Mouse (Mus musculus) ovary, postnatal 10 days (tissue): ENCODE measurements around the gene Slc38a2.

Experiments
- DNase-seq: peaks from one replicate; pipeline ENCODE4 v3.0.0; 2022; ENCODE audit warnings: low spot score

Slc38a2 gene

DNA sequence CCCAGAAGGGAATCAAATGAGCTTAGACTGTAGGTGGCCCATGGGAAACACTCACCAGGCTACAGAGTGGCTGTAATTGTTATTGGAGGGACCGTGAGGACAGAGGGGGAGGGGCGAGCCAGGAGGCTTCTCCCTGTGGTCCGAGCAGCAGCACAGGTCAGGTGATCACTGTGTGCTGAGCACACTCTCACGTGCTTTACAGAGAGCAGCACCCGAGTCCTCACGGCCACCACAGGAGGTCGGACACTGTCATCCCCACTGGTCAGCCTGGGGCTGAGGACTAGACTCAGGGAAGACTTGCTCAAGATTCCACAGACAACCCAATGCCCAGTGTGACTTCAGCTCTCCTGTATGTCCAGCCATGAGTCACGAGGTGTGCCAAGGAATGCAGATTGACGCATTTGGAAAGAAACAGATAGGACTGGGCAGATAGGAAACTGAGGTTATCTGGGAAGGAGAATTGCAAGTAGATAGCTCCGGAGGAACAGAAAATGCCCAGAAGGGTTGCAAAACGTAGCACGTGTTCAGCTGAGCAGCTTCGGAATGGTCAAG, 38.9 kb downstream of the Slc38a2 start:
- no peak for DNase-seq

DNA sequence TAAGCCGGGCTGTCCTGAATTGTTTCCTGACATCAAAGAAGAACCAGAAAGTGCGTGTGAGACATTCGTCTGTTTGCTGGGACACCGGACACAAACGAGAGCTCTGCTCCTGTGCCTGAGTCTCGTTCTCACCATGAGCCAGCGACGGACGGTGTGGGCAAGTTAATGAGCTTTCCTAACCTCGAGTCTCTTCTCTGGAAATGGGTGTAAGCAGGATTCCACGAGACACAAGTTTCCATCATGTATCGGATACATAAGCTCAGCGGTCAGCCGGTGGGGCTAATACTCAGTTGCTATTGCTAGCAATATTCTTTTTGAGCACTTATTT, 41.3 kb downstream of the Slc38a2 start:
- DNase-seq, result no peak

DNA sequence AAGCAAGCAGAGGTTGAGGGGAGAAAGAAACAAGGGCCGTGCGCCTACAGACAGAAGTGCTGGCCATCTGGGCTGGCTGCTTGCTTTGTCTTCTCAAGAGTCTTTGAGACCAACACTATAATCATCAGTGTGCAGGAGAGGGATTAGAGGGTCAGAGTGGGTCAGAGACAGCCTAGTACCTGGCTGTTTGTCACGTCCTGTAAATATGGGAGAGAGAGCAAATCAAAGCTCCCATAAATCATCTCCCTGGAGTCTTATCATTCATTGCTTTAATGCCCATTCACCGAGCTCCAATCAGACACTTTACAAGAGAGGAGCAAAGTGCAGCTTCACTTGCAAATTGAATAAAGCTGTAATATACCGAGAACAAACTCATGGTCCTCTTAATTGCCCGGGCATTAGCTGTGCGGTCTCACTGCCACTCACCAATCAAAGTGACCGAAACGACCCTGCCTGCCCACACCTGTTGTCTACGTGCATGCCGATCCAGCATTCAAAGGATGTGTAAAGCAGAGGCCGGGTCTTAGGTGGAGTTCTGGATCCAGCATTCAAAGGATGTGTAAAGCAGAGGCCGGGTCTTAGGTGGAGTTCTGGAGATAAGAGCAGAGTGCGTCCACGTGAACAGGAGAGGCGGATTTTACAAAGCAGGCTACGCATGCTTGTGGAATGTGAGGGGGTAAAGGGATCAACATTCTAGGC, 41.8 kb downstream of the Slc38a2 start:
- no peak for DNase-seq

DNA sequence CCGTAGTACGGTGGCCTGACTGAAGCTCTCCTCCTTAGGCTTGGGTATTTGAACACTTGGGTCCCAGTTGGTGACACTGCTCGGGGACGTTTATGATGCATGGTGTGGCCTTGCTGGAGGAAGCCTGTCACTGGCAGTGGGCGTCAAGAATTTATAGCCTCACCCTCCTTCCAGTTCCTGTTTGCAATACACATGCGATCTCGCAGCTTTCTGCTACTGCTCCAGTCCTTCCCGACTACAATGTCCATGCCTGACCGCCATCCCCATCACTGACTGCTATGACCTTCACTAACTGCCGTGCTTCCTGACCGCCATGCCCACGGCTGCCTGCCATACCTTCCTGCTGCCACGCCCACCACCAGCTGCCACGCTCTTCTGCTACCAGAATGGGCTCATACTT, 44.0 kb downstream of the Slc38a2 start:
- DNase-seq, result no peak

DNA sequence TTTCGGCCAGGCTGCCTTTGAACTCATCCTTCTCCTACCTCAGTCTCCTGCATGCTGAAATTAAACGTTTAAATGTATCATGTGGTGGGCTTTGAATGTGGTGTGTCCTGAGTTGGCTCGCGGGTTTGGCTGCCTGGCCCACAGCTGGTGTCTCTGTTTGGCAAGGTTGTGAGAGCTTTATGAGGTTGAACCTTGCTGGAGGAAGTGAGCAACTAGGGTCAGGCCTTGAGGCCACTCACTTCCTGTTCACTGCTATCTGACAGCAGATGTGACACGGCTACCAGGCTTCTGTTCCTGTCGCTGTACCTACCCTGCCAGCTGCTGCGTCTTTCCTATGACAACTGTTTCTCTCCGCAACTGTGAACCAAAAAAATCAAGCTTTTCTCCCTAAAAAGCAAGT, 44.8 kb downstream of the Slc38a2 start:
- no peak for DNase-seq

DNA sequence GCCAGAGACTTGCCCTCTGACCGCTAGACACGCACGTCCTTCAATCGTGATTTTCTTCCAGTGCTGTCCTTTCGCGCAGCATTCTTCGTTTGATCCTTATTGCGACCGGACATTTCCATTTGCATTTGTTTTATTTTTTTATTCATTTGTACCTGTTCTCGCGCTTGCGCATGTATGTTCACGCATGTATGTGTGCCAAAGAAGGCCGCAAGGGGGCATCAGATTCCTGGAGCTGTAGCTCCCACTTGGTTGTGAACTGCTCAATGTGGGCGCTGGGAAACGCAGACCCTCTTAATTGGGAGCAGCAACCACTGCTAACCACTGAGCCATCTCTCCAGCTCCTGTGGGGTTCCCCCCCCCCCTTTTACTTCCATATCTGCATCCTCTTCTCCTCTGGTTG, 46.5 kb downstream of the Slc38a2 start:
- DNase-seq, result no peak

DNA sequence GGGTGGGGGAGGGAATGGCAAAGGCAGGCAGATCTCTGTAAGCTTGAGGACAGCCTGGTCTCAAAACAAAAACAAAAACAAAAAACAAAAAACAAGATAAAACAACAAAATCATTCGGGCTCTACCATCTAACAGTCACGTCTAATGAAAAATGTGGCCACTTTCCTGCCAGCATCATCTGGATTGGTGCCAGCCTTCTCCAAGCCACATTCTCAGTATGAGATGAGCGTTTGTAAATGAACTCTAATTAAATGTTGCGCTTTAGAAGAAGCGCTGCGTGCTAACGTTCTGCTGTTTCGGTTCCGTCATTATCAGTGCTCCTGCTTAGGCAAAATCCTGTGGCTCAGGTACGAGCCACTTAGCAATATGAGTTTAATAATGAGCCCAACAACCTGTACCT, 47.0 kb downstream of the Slc38a2 start:
- no peak for DNase-seq

DNA sequence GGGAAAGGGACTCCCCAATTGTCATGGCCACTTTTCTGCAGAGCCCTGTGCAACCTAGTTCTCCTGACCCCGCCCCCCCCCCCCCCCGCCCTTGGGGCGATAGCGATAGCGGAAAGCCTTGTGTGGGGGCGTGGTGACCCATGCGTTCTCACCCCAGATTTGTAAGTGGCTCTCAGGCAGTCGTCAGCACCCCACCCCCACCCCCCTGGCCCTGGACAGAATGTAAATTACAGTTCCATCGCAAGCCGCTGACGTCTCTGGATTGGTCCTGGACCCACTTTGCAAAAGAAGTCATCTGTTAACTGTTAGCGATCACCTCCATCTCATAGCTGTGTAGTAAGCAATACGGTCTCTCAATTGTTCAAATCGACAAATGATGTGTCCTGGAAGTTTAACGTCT, 52.2 kb downstream of the Slc38a2 start:
- no peak for DNase-seq

DNA sequence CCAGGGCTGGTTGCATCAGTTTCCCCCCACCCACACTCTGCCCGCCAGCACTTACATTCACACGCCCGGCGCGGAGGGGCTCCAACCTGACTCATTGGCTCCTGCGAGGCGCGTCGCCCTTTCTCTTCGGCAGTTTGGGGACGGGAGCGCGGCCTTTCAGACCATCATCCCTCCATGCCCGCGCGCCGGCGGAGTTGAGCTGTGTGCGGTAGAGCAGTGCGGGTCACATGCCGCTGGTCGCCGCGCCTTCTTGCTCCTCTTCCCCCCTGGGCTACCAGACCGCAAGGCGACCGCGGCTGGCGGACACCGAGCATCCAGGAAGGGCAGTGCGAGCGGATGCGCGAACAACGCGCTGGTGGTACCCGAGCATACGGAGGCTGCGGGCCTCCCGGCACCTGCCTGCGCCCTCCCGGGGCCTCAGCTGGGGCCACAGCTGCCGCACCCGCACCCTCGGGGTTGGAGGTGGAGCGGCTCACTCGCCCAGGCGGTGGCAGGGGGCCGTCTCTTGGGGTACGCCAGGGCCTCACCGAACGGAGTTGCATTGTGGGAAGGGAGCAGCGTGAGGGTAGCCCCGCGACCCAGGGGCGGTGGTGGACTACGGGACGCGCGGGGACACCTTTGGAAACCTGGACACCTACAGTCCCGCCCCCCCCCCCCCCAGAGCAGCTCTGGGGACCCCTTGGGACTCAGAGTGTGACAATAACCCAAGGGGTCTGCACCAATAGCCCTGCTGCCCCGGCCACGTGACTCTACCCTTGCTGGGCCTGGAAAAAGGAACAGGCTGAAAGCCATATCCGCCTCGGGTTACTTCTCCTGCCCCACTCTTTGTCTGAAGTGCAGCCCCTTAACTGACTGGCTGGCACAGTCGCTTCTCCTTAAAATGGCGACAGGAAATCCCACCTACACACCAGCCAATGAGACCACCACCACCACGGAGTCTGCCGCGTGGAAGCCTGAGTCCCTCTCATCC, 56.8 kb downstream of the Slc38a2 start, which contains the start of gene Slc38a1:
Slc38a1 (minus strand) TSS at position 478 of the 970 bp plus-strand sequence.
- DNase-seq, result peak; percentile 33

DNA sequence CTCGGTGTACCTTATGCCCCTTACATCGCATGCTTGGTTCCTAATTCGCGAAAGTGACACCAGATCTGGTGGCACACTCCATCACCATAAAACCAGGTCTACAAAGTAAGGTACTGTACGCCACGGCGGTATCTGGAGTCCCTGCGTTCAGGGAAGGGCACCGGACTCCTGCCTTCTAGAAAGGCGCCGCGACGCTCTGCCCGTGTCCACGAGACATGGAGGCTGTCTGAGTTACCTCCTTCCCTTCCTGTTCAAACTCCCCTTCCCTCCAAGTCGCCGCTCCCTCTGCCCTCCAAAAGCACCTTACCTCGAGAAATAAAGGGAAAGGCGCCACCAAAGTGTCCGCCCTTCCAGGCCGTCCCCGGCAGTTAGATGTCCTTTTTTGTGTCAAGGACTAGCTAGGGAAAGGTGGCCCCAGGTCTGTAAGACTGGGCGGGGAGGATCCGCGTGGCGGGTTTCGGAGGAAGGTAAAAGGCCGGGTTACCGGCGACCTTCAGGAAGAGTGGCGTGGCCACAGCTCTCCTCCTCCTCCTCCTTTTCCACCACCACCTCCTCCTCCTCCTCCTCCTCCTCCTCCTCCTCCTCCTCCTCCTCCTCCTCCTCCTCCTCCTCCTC, 57.6 kb downstream of the Slc38a2 start:
- DNase-seq, result no peak

DNA sequence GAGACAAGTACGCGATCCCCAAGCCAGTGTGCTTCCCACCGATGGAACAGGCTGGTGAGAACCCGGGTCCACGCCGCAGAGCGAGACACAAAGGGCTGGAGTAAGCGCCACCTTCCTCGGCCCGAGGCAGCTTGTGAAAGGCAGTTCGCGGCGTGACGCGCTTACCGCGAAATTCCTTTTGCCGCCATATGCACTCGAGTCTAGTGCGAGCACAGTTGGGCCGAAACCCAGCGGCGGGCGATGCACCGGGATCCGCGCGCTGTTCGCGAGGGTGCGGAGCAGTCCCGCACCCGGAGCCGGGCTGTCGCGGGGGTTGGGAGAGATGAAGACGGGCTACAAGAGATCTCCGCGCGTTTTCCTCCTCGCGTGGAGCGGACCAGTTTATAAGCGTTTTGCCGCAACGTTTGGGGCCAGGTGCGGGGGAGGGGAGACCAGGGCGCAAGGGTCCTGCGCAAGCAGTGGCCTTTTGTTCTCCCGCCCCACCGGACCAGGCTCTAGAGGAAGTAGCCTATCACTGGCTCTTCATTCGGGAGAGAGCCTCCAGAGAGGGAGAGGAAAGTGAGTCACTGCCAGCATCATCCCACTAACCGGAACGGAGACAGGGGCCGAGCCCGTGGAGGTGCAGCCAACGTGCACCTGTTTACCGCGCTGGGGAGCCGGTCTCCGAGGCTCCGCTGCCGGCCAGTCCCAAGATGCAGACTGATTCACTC, 58.3 kb downstream of the Slc38a2 start:
- DNase-seq, result peak; percentile 29

DNA sequence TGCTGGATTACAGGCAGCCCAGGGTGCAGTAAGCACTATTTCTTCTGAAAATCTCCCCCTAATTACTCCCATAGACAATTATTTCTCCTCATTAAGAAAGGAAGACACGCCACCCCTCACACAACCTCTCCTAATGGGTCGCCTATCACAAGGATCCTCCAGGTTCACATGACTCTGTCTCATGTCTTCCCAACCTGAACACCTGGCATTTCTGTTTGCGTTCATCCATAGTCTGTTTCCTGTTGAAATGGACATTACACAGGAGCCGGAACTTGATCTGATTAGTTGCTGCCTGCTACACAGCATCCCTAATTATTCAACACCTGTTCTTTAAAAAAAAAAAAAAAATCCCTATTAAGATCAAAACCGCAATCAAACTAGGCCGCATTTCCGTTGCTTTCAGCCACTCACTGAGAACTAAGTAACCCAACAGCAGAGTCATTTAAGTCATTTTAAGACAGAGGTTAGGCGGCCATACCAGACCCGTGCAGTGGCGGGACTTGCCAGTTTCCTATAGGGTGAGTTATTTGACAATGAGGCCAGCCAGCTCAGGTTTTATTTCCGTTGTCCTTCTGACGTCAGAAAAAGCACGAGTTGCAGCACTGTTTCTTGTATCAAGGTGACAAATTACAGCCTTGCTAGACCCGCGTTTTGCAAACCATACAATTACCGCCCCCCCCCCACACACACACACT, 59.1 kb downstream of the Slc38a2 start:
- no peak for DNase-seq

DNA sequence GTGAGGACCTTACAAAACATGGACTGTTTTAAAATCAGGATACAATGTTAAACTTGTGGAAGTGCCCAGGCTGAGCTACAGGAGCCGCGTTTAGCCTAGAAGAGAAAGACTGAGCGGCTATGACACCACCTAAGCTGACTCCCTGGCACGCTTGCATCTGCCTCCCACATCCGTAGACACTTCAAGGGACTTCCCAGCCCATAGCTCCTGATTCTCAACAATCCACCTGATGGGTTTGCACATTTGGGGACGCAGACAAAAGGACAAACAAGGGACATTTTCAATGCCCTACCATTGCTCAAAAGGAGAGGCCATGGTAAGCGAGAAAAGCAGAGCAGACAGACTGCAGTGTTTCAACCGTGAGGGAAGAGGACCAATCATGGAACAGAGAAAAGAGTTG, 59.9 kb downstream of the Slc38a2 start:
- no peak for DNase-seq

DNA sequence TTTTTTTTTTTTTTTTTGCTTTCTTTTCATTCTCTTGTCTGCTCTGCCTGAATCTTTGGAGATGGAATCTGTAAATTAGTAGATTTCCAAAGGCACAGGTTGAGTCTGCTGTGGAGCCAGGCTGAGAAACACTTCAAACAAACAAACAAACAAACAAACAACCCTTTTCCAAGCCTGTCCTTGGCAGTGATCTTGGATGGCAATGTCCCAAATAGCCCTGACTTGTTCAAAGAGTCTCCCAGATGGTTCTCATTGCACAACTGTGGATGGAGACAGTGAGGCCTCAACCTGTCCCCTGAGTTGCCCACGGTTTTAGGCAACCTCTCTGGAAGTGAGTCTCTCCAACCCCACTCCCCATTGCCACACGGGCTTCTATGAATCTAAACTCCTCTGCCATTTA, 60.9 kb downstream of the Slc38a2 start:
- DNase-seq, result no peak

DNA sequence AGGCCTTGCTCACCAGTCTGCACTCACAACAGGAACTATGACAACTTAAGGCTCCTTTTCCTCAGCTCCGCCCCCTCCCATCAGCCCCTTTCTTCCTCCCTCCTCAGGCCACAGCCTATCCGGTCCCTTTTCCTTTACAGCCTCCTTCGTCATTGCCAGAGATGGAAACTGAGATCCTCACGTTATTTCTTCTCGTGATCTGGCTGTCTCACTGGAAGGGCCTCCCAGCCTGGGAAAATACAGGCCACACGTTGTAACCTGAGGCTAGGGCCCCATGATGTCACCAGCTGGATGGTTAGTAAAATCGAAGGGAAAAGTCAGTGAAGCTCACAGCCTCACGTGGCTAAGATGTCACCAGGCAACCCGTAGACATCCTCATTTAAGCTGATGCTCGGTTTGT, 61.4 kb downstream of the Slc38a2 start:
- no peak for DNase-seq
